Mouse (Mus musculus): Measurements from ENCODE around the gene 1700037H04Rik.

- TF ChIP-seq EP300 (IDR thresholded peaks at IDR 0.05; ENCODE audit: low read depth) (no peak), CTCF (IDR thresholded peaks at IDR 0.05; ENCODE audit: low read depth) (no peak)
Measured at GRCm38 (mm10) chr2:131145536-131145935, 14.3 kb downstream of the 1700037H04Rik start.

Data from liver, postnatal 0 days (tissue).